Mouse (Mus musculus) kidney, embryonic 16.5 days (tissue): ENCODE results near the gene Mrpl24. TPM values are rescaled to one million over a fixed set of nuclear protein-coding genes. Genes with fewer than 3 reads are reported as not detected.

Experiments
- ATAC-seq: fragments of 200-750 bp; cut with Nextera tagmentation; 2 replicates; pipeline ENCODE4 v1.8.0; 2017; ENCODE audit warnings: moderate TSS enrichment; ENCODE audit not compliant: low FRiP score, low TSS enrichment
- H3K27ac ChIP-seq: fragments of 300-500 bp; sonication (generic); 2 replicates; pipeline ENCODE4 v1.5.1; 2014; ENCODE audit warnings: low read length
- H3K27me3 ChIP-seq: fragments of 300-500 bp; sonication (generic); 2 replicates; pipeline ENCODE4 v1.6.1; 2014; ENCODE audit warnings: low read length, control low read depth, mixed read lengths; ENCODE audit not compliant: insufficient read depth
- H3K36me3 ChIP-seq: fragments of 300-500 bp; sonication (generic); 2 replicates; pipeline ENCODE4 v1.6.1; 2014; ENCODE audit warnings: low read length, control low read depth, mixed read lengths; ENCODE audit not compliant: insufficient read depth
- H3K4me1 ChIP-seq: fragments of 300-500 bp; sonication (generic); 2 replicates; pipeline ENCODE4 v1.6.1; 2014; ENCODE audit warnings: low read length, control low read depth, mixed read lengths; ENCODE audit not compliant: insufficient read depth
- H3K4me2 ChIP-seq: fragments of 300-500 bp; sonication (generic); replicated peaks from 2 replicates; pipeline ENCODE4 v1.6.1; 2014; ENCODE audit warnings: low read depth, low read length
- H3K4me3 ChIP-seq: fragments of 300-500 bp; sonication (generic); 2 replicates; pipeline ENCODE4 v1.5.1; 2014; ENCODE audit warnings: mild to moderate bottlenecking, low read length
- H3K9ac ChIP-seq: fragments of 300-500 bp; sonication (generic); replicated peaks from 2 replicates; pipeline ENCODE4 v1.6.1; 2014; ENCODE audit warnings: low read length
- H3K9me3 ChIP-seq: fragments of 300-500 bp; sonication (generic); 2 replicates; pipeline ENCODE4 v1.6.1; 2016; ENCODE audit warnings: low read length, control low read depth
- WGBS: fragments of 180-500 bp; shearing (Covaris S2); extraction: QIAGEN DNeasy Blood & Tissue Kit; methylation state at CpG from one replicate; pipeline ENCODE4 v1.1.7; 2014; 5-methylcytosine and 5-hydroxymethylcytosine counted together
- polyA plus RNA-seq: library from polyadenylated mRNA; unstranded; fragments of >200 nt; fragmentation: Nextera tagmentation; extraction: Ambion mirVana; gene quantifications from 2 replicates; pipeline ENCODE4 v1.2.1, GENCODE M21; 2015

The Mrpl24 gene
- polyA plus RNA-seq, 1 experiment from 2014 or later: 76.1 TPM

DNA sequence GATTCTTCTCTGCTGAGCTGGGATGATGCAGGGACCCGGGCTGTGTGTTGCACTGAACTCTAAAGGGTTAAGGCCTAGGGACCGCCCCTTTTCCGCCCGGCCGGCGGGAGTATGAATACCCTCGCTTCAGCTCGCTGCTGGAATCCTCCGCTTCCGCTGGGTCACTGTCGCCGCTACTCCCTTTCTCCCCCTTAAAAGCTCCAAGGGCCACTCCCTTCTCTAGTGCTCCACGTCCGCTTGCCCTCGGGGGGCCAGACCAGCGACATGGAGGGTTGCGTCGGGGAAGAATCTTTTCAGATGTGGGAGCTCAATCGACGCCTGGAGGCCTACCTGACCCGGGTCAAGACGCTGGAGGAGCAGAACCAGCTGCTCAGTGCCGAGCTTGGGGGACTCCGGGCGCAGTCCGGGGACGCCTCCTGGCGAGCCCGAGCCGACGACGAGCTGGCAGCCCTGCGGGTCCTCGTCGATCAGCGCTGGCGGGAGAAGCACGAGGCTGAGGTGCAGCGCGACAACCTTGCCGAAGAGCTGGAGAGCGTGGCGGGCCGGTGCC is 51.7 kb downstream of the Mrpl24 start, which contains the start of gene Nes:
Gene Nes (plus strand): TSS at position 140 of the 550 bp plus-strand sequence.
- Histone ChIP-seq H3K9me3 (no peaks in the 10 kb centered on the region), H3K36me3 (peaks cover 9% of the 10 kb centered on the region; the same call in 1 of the 2 replicates), H3K4me1 (peaks cover 45% of the 10 kb centered on the region), H3K9ac (peak within 1 kb of the TSS; percentile 85), H3K27ac (peak within 1 kb of the TSS; percentile 85), H3K4me2 (peak within 1 kb of the TSS; percentile 91), H3K4me3 (peak within 1 kb of the TSS; percentile 74), H3K27me3 (no peaks in the 10 kb centered on the region)
- under 1% methylated on average over 44 of the region's 44 CpGs for WGBS
- ATAC-seq: peak; percentile 72

DNA sequence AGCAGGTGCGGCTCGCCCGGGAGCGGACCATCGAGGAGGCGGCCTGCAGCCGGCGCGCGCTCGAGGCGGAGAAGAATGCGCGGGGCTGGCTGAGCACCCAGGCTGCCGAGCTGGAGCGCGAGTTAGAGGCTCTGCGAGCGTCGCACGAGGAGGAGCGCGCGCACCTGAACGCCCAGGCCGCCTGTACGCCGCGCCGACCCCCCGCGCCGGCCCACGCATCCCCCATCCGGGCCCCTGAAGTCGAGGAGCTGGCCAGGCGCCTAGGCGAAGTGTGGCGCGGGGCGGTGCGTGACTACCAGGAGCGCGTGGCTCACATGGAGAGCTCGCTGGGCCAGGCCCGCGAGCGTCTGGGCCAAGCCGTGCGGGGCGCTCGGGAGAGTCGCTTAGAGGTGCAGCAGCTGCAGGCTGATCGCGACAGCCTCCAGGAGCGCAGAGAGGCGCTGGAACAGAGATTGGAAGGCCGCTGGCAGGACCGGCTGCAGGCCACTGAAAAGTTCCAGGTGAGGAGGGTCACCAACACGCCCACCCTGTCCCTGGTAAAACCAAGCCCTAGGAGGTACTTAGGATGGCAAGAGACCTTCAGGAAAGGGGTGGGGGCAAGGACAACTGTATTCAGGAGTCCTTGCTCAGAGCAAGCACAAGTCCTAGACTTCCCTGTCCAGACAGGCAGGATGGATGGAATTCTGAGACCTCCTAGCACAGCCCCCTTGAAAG is 52.3 kb downstream of the Mrpl24 start:
- Histone ChIP-seq H3K9me3 (no peaks in the 10 kb centered on the region), H3K27ac (peak overlapping the region; percentile 85), H3K9ac (peak overlapping the region; percentile 85), H3K27me3 (no peaks in the 10 kb centered on the region), H3K4me3 (peak overlapping the region; percentile 74), H3K36me3 (peaks cover 9% of the 10 kb centered on the region), H3K4me1 (peaks cover 45% of the 10 kb centered on the region), H3K4me2 (peak overlapping the region; percentile 91)
- peak; percentile 8; the same call in 1 of the 2 replicates for ATAC-seq
- under 1% methylated on average over 59 of the region's 60 CpGs for WGBS

DNA sequence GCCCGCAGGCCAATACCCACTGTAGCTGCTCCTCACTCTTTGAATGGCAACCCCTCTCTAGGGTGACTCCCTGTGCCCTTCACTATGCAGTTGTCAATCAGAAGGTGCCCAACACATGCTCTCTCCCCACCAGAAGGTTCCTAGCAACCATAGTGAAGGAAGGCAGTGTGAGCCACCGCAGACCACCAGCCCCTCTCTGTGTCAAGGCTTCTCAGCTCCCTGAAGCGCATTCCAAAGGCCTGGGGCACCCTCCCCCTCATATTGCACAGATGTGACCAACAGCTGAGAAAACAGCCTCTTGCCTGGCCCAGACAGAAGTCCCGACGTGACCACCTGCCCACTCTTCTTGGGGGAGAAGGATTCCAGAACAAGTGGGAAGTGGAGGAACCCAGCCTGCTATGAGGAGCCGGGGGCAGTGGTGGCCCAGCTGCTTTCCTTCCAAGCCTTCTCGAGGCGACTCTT is 52.9 kb downstream of the Mrpl24 start:
- 6% methylated on average over 8 of the region's 8 CpGs for WGBS
- H3K27ac ChIP-seq: peak overlapping the region; percentile 85
- H3K36me3 ChIP-seq: peaks cover 14% of the 10 kb centered on the region
- peak overlapping the region; percentile 74 for H3K4me3 ChIP-seq
- peak; percentile 14; the same call in 1 of the 2 replicates for ATAC-seq
- H3K4me2 ChIP-seq: peak overlapping the region; percentile 91
- no peaks in the 10 kb centered on the region for H3K9me3 ChIP-seq
- H3K27me3 ChIP-seq: no peaks in the 10 kb centered on the region
- peak overlapping the region; percentile 85 for H3K9ac ChIP-seq
- peaks cover 45% of the 10 kb centered on the region for H3K4me1 ChIP-seq

DNA sequence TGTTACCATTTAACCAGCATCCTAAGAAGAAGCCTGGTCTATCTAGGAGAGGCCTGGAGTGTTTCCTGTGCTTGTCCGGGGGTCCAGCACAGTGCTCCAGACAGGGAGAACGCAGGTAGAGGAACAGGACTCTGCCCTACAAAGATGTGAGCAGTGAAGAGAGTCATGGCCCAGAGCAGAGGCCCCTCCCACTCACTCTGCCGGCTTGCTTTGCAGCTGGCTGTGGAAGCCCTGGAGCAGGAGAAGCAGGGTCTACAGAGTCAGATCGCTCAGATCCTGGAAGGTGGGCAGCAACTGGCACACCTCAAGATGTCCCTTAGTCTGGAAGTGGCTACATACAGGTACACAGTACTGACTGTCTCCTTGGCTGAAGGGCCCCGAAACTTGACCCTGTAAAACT is 53.5 kb downstream of the Mrpl24 start:
- Histone ChIP-seq H3K36me3 (peaks cover 18% of the 10 kb centered on the region), H3K27me3 (no peaks in the 10 kb centered on the region), H3K27ac (peak overlapping the region; percentile 85), H3K9me3 (no peaks in the 10 kb centered on the region), H3K9ac (peak overlapping the region; percentile 85), H3K4me1 (peaks cover 45% of the 10 kb centered on the region), H3K4me3 (peak overlapping the region; percentile 74), H3K4me2 (peak overlapping the region; percentile 91)
- ATAC-seq: peak; percentile 39; the same call in 1 of the 2 replicates
- 17% methylated on average over 5 of the region's 5 CpGs for WGBS

Other genes with a start within 250 kb of the Mrpl24 start
- gene Lrrc71, start 170.9 kb upstream of the Mrpl24 start, polyA plus RNA-seq: 0.87 and 0.89 TPM in 2 replicates
- gene Ntrk1, start 124.3 kb upstream of the Mrpl24 start, polyA plus RNA-seq: 6.1 and 6.4 TPM in 2 replicates
- gene Insrr, start 122.6 kb upstream of the Mrpl24 start, polyA plus RNA-seq: 2.7 and 2.8 TPM in 2 replicates
- 60.2 and 62.9 TPM in 2 replicates for gene Pear1, start 95.2 kb upstream of the Mrpl24 start, polyA plus RNA-seq
- gene Sh2d2a, start 72.8 kb upstream of the Mrpl24 start, polyA plus RNA-seq: 0.09 TPM in 1 of 2 replicates, not detected in the other
- 13.3 and 13.8 TPM in 2 replicates for gene Prcc, start 33.9 kb upstream of the Mrpl24 start, polyA plus RNA-seq
- 83.2 and 115 TPM in 2 replicates for gene Hdgf, start 13.2 kb upstream of the Mrpl24 start, polyA plus RNA-seq
- gene Isg20l2, start 10.8 kb downstream of the Mrpl24 start, polyA plus RNA-seq: 60.2 and 68.7 TPM in 2 replicates
- 19.9 and 22.7 TPM in 2 replicates for gene Rrnad1, start 11.2 kb downstream of the Mrpl24 start, polyA plus RNA-seq
- gene Crabp2, start 29.2 kb downstream of the Mrpl24 start, polyA plus RNA-seq: 62.0 and 67.8 TPM in 2 replicates
- 25.7 and 26.6 TPM in 2 replicates for gene Nes, start 51.6 kb downstream of the Mrpl24 start, polyA plus RNA-seq
- gene Bcan, start 80.7 kb downstream of the Mrpl24 start, polyA plus RNA-seq: 0.10 TPM in 1 of 2 replicates, not detected in the other
- gene Hapln2, start 108.1 kb downstream of the Mrpl24 start, polyA plus RNA-seq: 0.13 and 0.16 TPM in 2 replicates
- 35.2 and 42.8 TPM in 2 replicates for gene Gpatch4, start 123.6 kb downstream of the Mrpl24 start, polyA plus RNA-seq
- 181 and 190 TPM in 2 replicates for gene Naxe, start 139.0 kb downstream of the Mrpl24 start, polyA plus RNA-seq
- not detected in 2 replicates for gene Ttc24, start 158.8 kb downstream of the Mrpl24 start, polyA plus RNA-seq
- 20.9 and 23.6 TPM in 2 replicates for gene Iqgap3, start 162.5 kb downstream of the Mrpl24 start, polyA plus RNA-seq
- 16.9 and 20.2 TPM in 2 replicates for gene Mef2d, start 222.9 kb downstream of the Mrpl24 start, polyA plus RNA-seq